In genomic region chr3:89534566-89535097, GRCm38 (mm10) we compare ENCODE assay signal across 7 mouse cellular contexts. TPM values are rescaled to one million over a fixed set of nuclear protein-coding genes. Genes with fewer than 3 reads are reported as not detected.
DNase-seq lines count a peak whose midpoint lies in the region; ATAC-seq and TF ChIP-seq lines count a peak whose summit lies in the region.

No protein-coding gene starts in this region.

- H3K27me3 ChIP-seq in midbrain, embryonic 14.5 days (ENCODE audit: control insufficient read depth, insufficient read depth, low read length), result no peaks in the 10 kb centered on the region
- H3K27me3 ChIP-seq in midbrain, embryonic 11.5 days (ENCODE audit: control insufficient read depth, insufficient read depth, low read length), result no peaks in the 10 kb centered on the region
- H3K27me3 ChIP-seq in heart, embryonic 13.5 days (replicated peaks), result peaks cover 44% of the 10 kb centered on the region
- H3K27me3 ChIP-seq in myocyte (ENCODE audit: control insufficient read depth, insufficient read depth, insufficient read length), result peaks cover 41% of the 10 kb centered on the region

- no peaks in the 10 kb centered on the region for H3K79me2 ChIP-seq in myocyte (ENCODE audit: control insufficient read depth, insufficient read depth)

- 36% methylated on average over 6 of the region's 6 CpGs for WGBS in midbrain, embryonic 14.5 days
- 55% methylated on average over 6 of the region's 6 CpGs for WGBS in midbrain, embryonic 11.5 days
- 14% methylated on average over 6 of the region's 6 CpGs for WGBS in heart, embryonic 13.5 days

- H3K4me2 ChIP-seq in midbrain, embryonic 14.5 days (ENCODE audit: low read length), result no peak overlapping the region
- H3K4me2 ChIP-seq in midbrain, embryonic 11.5 days, result no peak overlapping the region
- H3K4me2 ChIP-seq in heart, embryonic 13.5 days, result no peak overlapping the region
- peak overlapping the region; percentile 3 for H3K4me2 ChIP-seq in myocyte (ENCODE audit: low read depth)

- no peaks in the 10 kb centered on the region for H3K36me3 ChIP-seq in midbrain, embryonic 14.5 days (ENCODE audit: control insufficient read depth, insufficient read depth, low read length)
- no peaks in the 10 kb centered on the region for H3K36me3 ChIP-seq in midbrain, embryonic 11.5 days (ENCODE audit: control insufficient read depth, insufficient read depth, low read length)
- H3K36me3 ChIP-seq in heart, embryonic 13.5 days, result no peaks in the 10 kb centered on the region
- no peaks in the 10 kb centered on the region for H3K36me3 ChIP-seq in myocyte (ENCODE audit: control insufficient read depth, insufficient read depth)

- H3ac ChIP-seq in myocyte (ENCODE audit: control insufficient read depth, insufficient read length), result no peak overlapping the region

- no peak overlapping the region for H3K9ac ChIP-seq in midbrain, embryonic 14.5 days (replicated peaks; ENCODE audit: low read length)
- no peak overlapping the region for H3K9ac ChIP-seq in midbrain, embryonic 11.5 days (ENCODE audit: low read length)
- H3K9ac ChIP-seq in heart, embryonic 13.5 days, result no peak overlapping the region

- H3K27ac ChIP-seq in midbrain, embryonic 14.5 days (replicated peaks; ENCODE audit: low read depth, low read length), result peak overlapping the region; percentile 13; the same call in 1 of the 2 replicates
- no peak overlapping the region for H3K27ac ChIP-seq in midbrain, embryonic 11.5 days (ENCODE audit: low read depth, low read length)
- H3K27ac ChIP-seq in heart, embryonic 13.5 days (replicated peaks), result peak overlapping the region; percentile 26; the same call in 1 of the 2 replicates

- TF ChIP-seq POLR2A in myocyte (IDR thresholded peaks at IDR 0.05; ENCODE audit: insufficient read length, low read depth), result no peak

- H3K4me3 ChIP-seq in midbrain, embryonic 14.5 days (replicated peaks; ENCODE audit: low read depth, low read length), result no peak overlapping the region
- H3K4me3 ChIP-seq in midbrain, embryonic 11.5 days (ENCODE audit: low read depth, low read length), result no peak overlapping the region
- no peak overlapping the region for H3K4me3 ChIP-seq in heart, embryonic 13.5 days
- no peak overlapping the region for H3K4me3 ChIP-seq in myocyte

- peaks cover 10% of the 10 kb centered on the region for H3K4me1 ChIP-seq in midbrain, embryonic 14.5 days (ENCODE audit: control insufficient read depth, insufficient read depth, low read length)
- no peaks in the 10 kb centered on the region for H3K4me1 ChIP-seq in midbrain, embryonic 11.5 days (ENCODE audit: control insufficient read depth, insufficient read depth, low read length)
- peaks cover 14% of the 10 kb centered on the region for H3K4me1 ChIP-seq in heart, embryonic 13.5 days

- H3K9me3 ChIP-seq in midbrain, embryonic 14.5 days (ENCODE audit: control insufficient read depth, low read length), result no peaks in the 10 kb centered on the region
- H3K9me3 ChIP-seq in midbrain, embryonic 11.5 days (ENCODE audit: control insufficient read depth, low read length), result no peaks in the 10 kb centered on the region
- no peaks in the 10 kb centered on the region for H3K9me3 ChIP-seq in heart, embryonic 13.5 days

- peak; percentile 75 for DNase-seq in midbrain, embryonic 14.5 days
- DNase-seq in midbrain, embryonic 11.5 days (ENCODE audit: low spot score, missing footprints), result no peak
- peak; percentile 75 to 79 for DNase-seq in cerebellum, adult 18-20 months
- no peak for DNase-seq in left cerebral cortex, adult 8-10 months (ENCODE audit: low spot score in 2 of 2)
- no peak for DNase-seq in frontal cortex, postnatal 36 days (ENCODE audit: low spot score in 2 of 2)

- peak; percentile 40; the same call in 1 of the 2 replicates for ATAC-seq in midbrain, embryonic 14.5 days (ENCODE audit: low FRiP score, low TSS enrichment)
- ATAC-seq in midbrain, embryonic 11.5 days (ENCODE audit: low FRiP score), result no peak
- peak; percentile 43; the same call in 1 of the 2 replicates for ATAC-seq in heart, embryonic 13.5 days (ENCODE audit: extremely low read depth, insufficient number of reproducible peaks, low FRiP score, low TSS enrichment)

TF ChIP-seq in myocyte, 11 proteins besides CTCF, POLR2A, EP300 and RAD21:
- TF ChIP-seq MAX (IDR thresholded peaks at IDR 0.05; ENCODE audit: low read depth) (no peak), TCF3 (IDR thresholded peaks at IDR 0.05; ENCODE audit: insufficient read length, low read depth) (no peak), POLR2AphosphoS2 (IDR thresholded peaks at IDR 0.05; ENCODE audit: insufficient read length, low read depth) (no peak), USF1 (IDR thresholded peaks at IDR 0.05; ENCODE audit: low read depth) (no peak), TCF12 (IDR thresholded peaks at IDR 0.05; ENCODE audit: insufficient read depth, poor library complexity, severe bottlenecking) (no peak), MYOD1 (IDR thresholded peaks at IDR 0.05; ENCODE audit: control insufficient read depth in 1 of 3, insufficient read length in 2 of 3, low read depth in 2 of 3) (no peak)

RNA-seq across cellular contexts. Expression of gene Kcnn3, which starts 14.7 kb away (rescaled TPM):
- 5.3 and 6.4 TPM in 2 replicates for polyA plus RNA-seq in midbrain, embryonic 14.5 days (2014; fragmentation: Nextera tagmentation; extraction: Ambion mirVana)
- polyA plus RNA-seq in midbrain, embryonic 11.5 days (2014; fragmentation: Nextera tagmentation; extraction: Ambion mirVana), result 1.3 and 1.4 TPM in 2 replicates
- polyA plus RNA-seq in heart, embryonic 13.5 days (2015; fragmentation: Nextera tagmentation; extraction: Ambion mirVana), result 2.2 and 2.3 TPM in 2 replicates
- polyA plus RNA-seq in myocyte (2012; fragmentation: generic; extraction: Trizol), result 0.68 TPM
- total RNA-seq in left cerebral cortex, adult 8-10 months (2022), result 10 to 100 TPM; 20.8 to 25.7 (median 23.3) TPM

Comparison
In these comparisons a context has a peak if more than half of its experiments do, and no peak if none do; other contexts are left out.
1. DNase-seq: peak in midbrain, embryonic 14.5 days (single experiment) and cerebellum, adult 18-20 months (2 of 2); none in midbrain, embryonic 11.5 days (single experiment), left cerebral cortex, adult 8-10 months (0 of 2) and frontal cortex, postnatal 36 days (0 of 2).